20 mouse cellular contexts compared by ENCODE assay signal in genomic region chr12:4505298-4505697, GRCm38 (mm10). TPM values are rescaled to one million over a fixed set of nuclear protein-coding genes. Genes with fewer than 3 reads are reported as not detected.
A peak's percentile ranks its signal among the peaks of the same experiment; 100 is the strongest.
DNase-seq lines count a peak whose midpoint lies in the region; ATAC-seq and TF ChIP-seq lines count a peak whose summit lies in the region.
"Had no signal": no experiment of that assay in that cellular context is flagged by ENCODE, and none has a peak within 500 bp of the region (broad histone marks: within the 10 kb centered on the region; RNA-seq: fewer than 3 reads in every experiment).

No protein-coding gene starts in this region.

- no peak for TF ChIP-seq CTCF in layer of hippocampus, adult 2 months (conservative IDR thresholded peaks at IDR 0.05)
- TF ChIP-seq CTCF in MEL (IDR thresholded peaks at IDR 0.05 in 2 of 3, conservative IDR thresholded peaks at IDR 0.05 in 1 of 3; ENCODE audit: control insufficient read depth in 1 of 3, insufficient read depth in 1 of 3, low read depth in 2 of 3, low read length in 3 of 3, poor library complexity in 1 of 3, severe bottlenecking in 1 of 3) = no peak
- no peak for TF ChIP-seq CTCF in bone marrow macrophage, adult 2 months (IDR thresholded peaks at IDR 0.05; ENCODE audit: low read depth, low read length)
- TF ChIP-seq CTCF in gastrocnemius, adult 2 months (IDR thresholded peaks at IDR 0.05) = no peak

- no peak for TF ChIP-seq RAD21 in MEL (IDR thresholded peaks at IDR 0.05; ENCODE audit: low read depth, low read length)

- H3K9me3 ChIP-seq in MEL (replicated peaks; ENCODE audit: insufficient read depth, low read length) = no peaks in the 10 kb centered on the region
- H3K9me3 ChIP-seq in kidney, embryonic 16.5 days (ENCODE audit: low read length) = no peaks in the 10 kb centered on the region
- H3K9me3 ChIP-seq: forebrain, embryonic 13.5 days; heart, embryonic 10.5 days; hindbrain, embryonic 15.5 days; stomach, embryonic 15.5 days had no signal

- no peak for TF ChIP-seq EP300 in MEL (IDR thresholded peaks at IDR 0.05; ENCODE audit: low read depth in 1 of 2, low read length in 2 of 2)

- no peaks in the 10 kb centered on the region for H3K79me2 ChIP-seq in MEL (ENCODE audit: control insufficient read depth, insufficient read depth, low read length, poor library complexity)

- H3K36me3 ChIP-seq in MEL (ENCODE audit: control insufficient read depth in 1 of 2, insufficient read depth in 2 of 2, low read length in 2 of 2) = peaks cover 0 to 34% of the 10 kb centered on the region in 2 experiments; a peak in 2 of 4 replicates
- H3K36me3 ChIP-seq in kidney, embryonic 16.5 days (ENCODE audit: insufficient read depth, low read length) = no peaks in the 10 kb centered on the region
- H3K36me3 ChIP-seq: heart, embryonic 10.5 days; hindbrain, embryonic 15.5 days; stomach, embryonic 15.5 days had no signal

- TF ChIP-seq POLR2A in MEL (IDR thresholded peaks at IDR 0.05; ENCODE audit: control insufficient read depth in 1 of 2, insufficient read depth in 1 of 2, low read depth in 1 of 2, low read length in 2 of 2, poor library complexity in 1 of 2) = no peak
- no peak for TF ChIP-seq POLR2A in bone marrow macrophage, adult 2 months (IDR thresholded peaks at IDR 0.05; ENCODE audit: borderline replicate concordance, low read depth, low read length)

- H3K27ac ChIP-seq in layer of hippocampus, adult 2 months = peak overlapping the region; percentile 33
- peak overlapping the region; percentile 33; the same call in 1 of the 2 replicates for H3K27ac ChIP-seq in MEL (ENCODE audit: control insufficient read depth, low read depth, low read length)
- H3K27ac ChIP-seq in bone marrow macrophage, adult 2 months (ENCODE audit: insufficient read depth, low read depth, low read length) = peak overlapping the region; percentile 97
- no peak overlapping the region for H3K27ac ChIP-seq in kidney, embryonic 16.5 days (ENCODE audit: low read length)
- no peak overlapping the region for H3K27ac ChIP-seq in gastrocnemius, adult 2 months
- H3K27ac ChIP-seq: forebrain, embryonic 13.5 days; heart, embryonic 10.5 days; hindbrain, embryonic 15.5 days; liver, embryonic 14.5 days; stomach, embryonic 15.5 days had no signal

- H3K4me3 ChIP-seq in layer of hippocampus, adult 2 months = no peak overlapping the region
- peak overlapping the region in 1 of 2 experiments; percentile 10; a peak in 2 of 4 replicates for H3K4me3 ChIP-seq in MEL (ENCODE audit: control insufficient read depth in 1 of 2, insufficient read depth in 1 of 2, low read depth in 2 of 2, low read length in 2 of 2)
- H3K4me3 ChIP-seq in bone marrow macrophage, adult 2 months (ENCODE audit: insufficient read depth, low read length) = no peak overlapping the region
- no peak overlapping the region for H3K4me3 ChIP-seq in kidney, embryonic 16.5 days (ENCODE audit: low read length)
- H3K4me3 ChIP-seq in gastrocnemius, adult 2 months = no peak overlapping the region
- H3K4me3 ChIP-seq: forebrain, embryonic 13.5 days; heart, embryonic 10.5 days; hindbrain, embryonic 15.5 days; stomach, embryonic 15.5 days had no signal

- no peaks in the 10 kb centered on the region for H3K27me3 ChIP-seq in MEL (ENCODE audit: control insufficient read depth in 1 of 2, insufficient read depth in 2 of 2, low read length in 2 of 2)
- H3K27me3 ChIP-seq in kidney, embryonic 16.5 days (ENCODE audit: insufficient read depth, low read length) = no peaks in the 10 kb centered on the region
- H3K27me3 ChIP-seq: forebrain, embryonic 13.5 days; hindbrain, embryonic 15.5 days; stomach, embryonic 15.5 days had no signal

- intact Hi-C loops in gastrocnemius, adult 2 months (cut with DNase I) = no loop called here

- peak; percentile 68; the same call in 1 of the 2 replicates for ATAC-seq in monocyte, adult 5-6 weeks (replicated peaks; ENCODE audit: insufficient number of reproducible peaks, low FRiP score, low TSS enrichment, poor library complexity, severe bottlenecking)
- no peak for ATAC-seq in kidney, embryonic 16.5 days (ENCODE audit: low FRiP score, low TSS enrichment)
- ATAC-seq: CD4-positive, CD25-positive, alpha-beta regulatory T cell, adult 4 months; forebrain, embryonic 13.5 days had no signal

- DNase-seq in layer of hippocampus, adult 2 months (ENCODE audit: low spot score in 2 of 2) = no peak
- DNase-seq in layer of hippocampus, postnatal 25 days (ENCODE audit: extremely low spot score in 1 of 2, low spot score in 1 of 2) = no peak
- peak; percentile 50 for DNase-seq in MEL (ENCODE audit: low read depth, low spot score)
- DNase-seq in left cerebral cortex, adult 8-10 months (ENCODE audit: low spot score in 2 of 2) = no peak
- DNase-seq in gastrocnemius, adult 2 months = no peak
- DNase-seq: adrenal gland, postnatal 25 days; cerebellum, adult 8-10 months; gastrocnemius, postnatal 14 days; kidney, adult 18-20 months; kidney, postnatal 25 days; right cerebral cortex, postnatal 25 days had no signal

- no peak overlapping the region for H3K9ac ChIP-seq in MEL (ENCODE audit: control insufficient read depth, low read depth, low read length, poor library complexity, severe bottlenecking)
- H3K9ac ChIP-seq in kidney, embryonic 16.5 days (replicated peaks; ENCODE audit: low read length) = no peak overlapping the region
- H3K9ac ChIP-seq: forebrain, embryonic 13.5 days; hindbrain, embryonic 15.5 days; liver, embryonic 14.5 days; stomach, embryonic 15.5 days had no signal

- 80% methylated on average over 6 of the region's 6 CpGs for WGBS in kidney, embryonic 16.5 days

- H3K4me1 ChIP-seq in MEL (ENCODE audit: control insufficient read depth in 1 of 2, insufficient read depth in 2 of 2, low read length in 2 of 2) = peaks cover 18% of the 10 kb centered on the region in 2 experiments
- peaks cover 28% of the 10 kb centered on the region for H3K4me1 ChIP-seq in bone marrow macrophage, adult 2 months (ENCODE audit: control insufficient read depth, insufficient read depth, low read length)
- no peaks in the 10 kb centered on the region for H3K4me1 ChIP-seq in kidney, embryonic 16.5 days (ENCODE audit: insufficient read depth, low read length)
- H3K4me1 ChIP-seq: heart, embryonic 10.5 days had no signal

- no peak overlapping the region for H3K4me2 ChIP-seq in kidney, embryonic 16.5 days (replicated peaks; ENCODE audit: low read depth, low read length)
- H3K4me2 ChIP-seq: forebrain, embryonic 13.5 days; hindbrain, embryonic 15.5 days; stomach, embryonic 15.5 days had no signal

TF ChIP-seq in MEL, 35 proteins besides CTCF, POLR2A, EP300 and RAD21:
- TF ChIP-seq MAX (IDR thresholded peaks at IDR 0.05; ENCODE audit: low read length) (0 out of 2 replicates have a peak, but pooled peaks have one; percentile 22), RCOR1 (IDR thresholded peaks at IDR 0.05; ENCODE audit: low read depth, low read length) (no peak), ZMIZ1 (IDR thresholded peaks at IDR 0.05; ENCODE audit: low read depth, low read length) (no peak)
TF ChIP-seq in MEL: peak in this region for 1.

RNA-seq across cellular contexts. Expression of gene Ncoa1, which starts 28.3 kb away (rescaled TPM):
- 100 to 1,000 TPM; 142 to 146 TPM for total RNA-seq in layer of hippocampus, adult 2 months (2021)
- total RNA-seq in layer of hippocampus, postnatal 25 days (2021) = 100 to 1,000 TPM; 123 to 133 TPM
- total RNA-seq in MEL (2012; rRNA removed) = 45.0 and 48.4 TPM in 2 replicates
- 10 to 100 TPM; 36.0 to 65.0 TPM for polyA plus RNA-seq in MEL (2012; ENCODE audit: insufficient read depth in 1 of 2, insufficient read length in 2 of 2, low read depth in 1 of 2, low replicate concordance in 2 of 2, missing spikeins in 1 of 2)
- polyA plus RNA-seq in bone marrow macrophage, adult 2 months (2012; ENCODE audit: insufficient read depth, insufficient read length, missing spikeins) = 32.6 and 35.2 TPM in 2 replicates
- 36.9 to 81.2 TPM (median 70.4 TPM) in 3 replicates for total RNA-seq in monocyte, adult 5-6 weeks (2017)
- polyA plus RNA-seq in kidney, embryonic 16.5 days (2015; fragmentation: Nextera tagmentation; extraction: Ambion mirVana) = 5.6 and 6.6 TPM in 2 replicates
- total RNA-seq in left cerebral cortex, adult 8-10 months (2022) = 100 to 1,000 TPM; 104 to 121 (median 107) TPM
- 10 to 100 TPM; 26.1 to 26.6 TPM for total RNA-seq in gastrocnemius, adult 2 months (2021)

Comparison
In these comparisons a context has a peak if more than half of its experiments do, and no peak if none do; other contexts are left out.
1. H3K27ac ChIP-seq: peak in layer of hippocampus, adult 2 months (single experiment), MEL (single experiment) and bone marrow macrophage, adult 2 months (single experiment); none in kidney, embryonic 16.5 days (single experiment) and gastrocnemius, adult 2 months (single experiment).